Mouse (Mus musculus) thymus, postnatal 25 days (tissue): ENCODE results near the gene Evi2b.

ENCODE experiments used
- DNase-seq: peaks from one replicate; pipeline ENCODE4 v3.0.0; 2022

Gene Evi2b

GRCm38 (mm10) chr11:79520772-79521171, 2.8 kb downstream of the Evi2b start:
- DNase-seq = no peak

- no peak for DNase-seq
Observed at GRCm38 (mm10) chr11:79519878-79520291, 3.7 kb downstream of the Evi2b start.

GRCm38 (mm10) chr11:79519299-79519698, 4.3 kb downstream of the Evi2b start:
- no peak for DNase-seq

GRCm38 (mm10) chr11:79515798-79516197, 7.8 kb downstream of the Evi2b start:
- DNase-seq = no peak

GRCm38 (mm10) chr11:79515331-79515730, 8.2 kb downstream of the Evi2b start:
- no peak for DNase-seq

GRCm38 (mm10) chr11:79511970-79512369, 11.6 kb downstream of the Evi2b start:
- no peak for DNase-seq

DNA sequence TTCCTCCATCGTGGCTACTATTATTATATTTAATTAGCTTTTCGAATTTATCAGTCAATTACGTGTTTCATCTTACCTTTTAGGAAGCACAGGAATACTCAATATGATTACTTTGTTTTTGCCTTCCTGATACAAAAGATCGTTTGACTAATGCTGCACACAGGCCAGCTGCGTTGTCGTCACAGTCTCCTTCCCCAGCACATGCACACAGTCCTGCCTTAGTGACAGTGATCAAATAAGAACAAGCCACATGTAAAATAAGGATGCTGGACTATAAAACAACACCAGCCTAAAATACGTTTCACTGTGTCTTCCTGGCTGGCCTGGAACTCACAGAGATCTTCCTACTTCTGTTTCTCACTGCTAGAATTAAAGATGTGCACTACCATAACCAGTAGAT, 19.1 kb downstream of the Evi2b start:
- DNase-seq = no peak

- no peak for DNase-seq
Observed at GRCm38 (mm10) chr11:79503845-79504244, 19.7 kb downstream of the Evi2b start, which contains the start of gene Omg. Gene Omg, minus strand, starts transcription at chr11:79504084.

GRCm38 (mm10) chr11:79502917-79503316, 20.6 kb downstream of the Evi2b start:
- DNase-seq = no peak

DNA sequence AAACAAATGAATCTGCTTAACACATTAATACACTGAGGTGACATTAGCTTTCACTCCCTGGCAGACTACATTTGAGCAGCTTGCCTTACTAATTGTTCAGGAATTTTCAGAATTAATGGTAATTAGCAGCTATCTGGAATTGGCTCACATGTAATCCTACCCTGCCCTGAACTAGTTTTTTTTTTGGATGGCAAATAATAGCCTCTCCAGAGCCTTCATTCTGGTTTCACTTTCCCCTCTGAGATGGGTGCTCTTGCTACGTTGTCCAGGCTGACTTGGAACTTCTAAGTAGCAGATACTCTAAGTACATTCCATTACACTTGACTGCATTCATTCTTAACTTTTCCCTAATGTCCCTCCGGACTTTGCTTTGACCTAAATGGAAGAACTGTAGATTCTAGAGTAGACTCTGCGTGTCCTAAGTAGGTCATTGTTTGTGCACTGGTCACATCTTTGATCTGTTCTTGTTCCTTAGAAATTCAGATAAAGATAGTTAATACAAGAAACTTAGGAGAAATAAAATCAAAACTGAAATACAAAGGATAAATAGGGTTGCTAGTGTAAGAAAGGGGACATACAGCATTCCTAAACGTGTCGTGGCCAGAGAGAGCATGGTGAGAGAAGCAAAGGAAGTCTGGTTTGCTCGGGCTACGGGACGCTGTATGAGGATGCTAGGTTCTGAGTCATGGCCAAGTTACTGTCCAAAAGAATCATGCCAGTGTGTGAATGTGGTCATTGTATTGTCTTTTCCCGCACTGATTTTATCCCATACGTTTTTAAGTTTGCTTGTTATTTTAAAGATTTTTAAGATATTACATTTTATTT, 28.4 kb downstream of the Evi2b start:
- DNase-seq = no peak

DNA sequence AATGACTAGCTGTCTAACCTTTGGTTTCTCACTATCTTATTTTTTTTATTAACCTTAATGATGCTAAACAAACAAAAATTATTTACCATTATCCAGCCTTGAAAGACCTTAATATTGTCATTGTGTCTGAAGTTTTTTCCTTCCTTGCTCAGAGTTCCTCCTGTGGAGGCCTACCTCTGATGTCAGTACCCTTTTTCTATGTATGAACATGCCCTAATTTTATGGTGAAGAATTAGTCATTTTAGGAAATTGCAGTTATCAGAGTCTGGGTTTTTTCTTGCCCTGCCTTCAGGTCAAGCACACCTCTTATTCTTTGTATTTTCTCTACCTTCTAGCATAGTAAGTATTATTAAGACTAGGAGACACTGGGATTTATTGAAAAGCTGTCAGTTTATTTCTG, 38.8 kb downstream of the Evi2b start:
- no peak for DNase-seq

GRCm38 (mm10) chr11:79483876-79484528, 39.6 kb downstream of the Evi2b start:
- DNase-seq = no peak

DNA sequence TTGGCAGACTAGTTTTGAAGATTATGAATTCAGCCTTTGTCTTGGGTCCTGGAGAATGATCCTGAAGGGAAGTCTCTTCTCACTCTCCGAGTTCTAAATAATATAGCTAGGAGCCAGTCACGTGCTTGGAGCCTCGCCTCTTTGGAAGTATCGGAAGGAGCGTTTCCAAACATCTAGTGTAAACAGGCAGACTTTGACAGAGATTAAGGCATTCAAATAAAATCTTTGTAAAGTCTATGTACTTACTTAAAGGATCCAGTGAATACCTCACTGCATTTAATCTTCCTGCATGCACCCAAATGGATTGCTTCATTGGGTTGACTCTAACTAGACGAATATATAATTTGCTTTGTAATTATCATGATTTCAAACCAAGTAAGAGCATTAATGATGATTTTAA, 40.2 kb downstream of the Evi2b start:
- DNase-seq = no peak

GRCm38 (mm10) chr11:79468097-79468496, 55.5 kb downstream of the Evi2b start:
- DNase-seq = no peak
